Mouse (Mus musculus): ENCODE results near the gene Zbtb43.

The Zbtb43 gene

DNA sequence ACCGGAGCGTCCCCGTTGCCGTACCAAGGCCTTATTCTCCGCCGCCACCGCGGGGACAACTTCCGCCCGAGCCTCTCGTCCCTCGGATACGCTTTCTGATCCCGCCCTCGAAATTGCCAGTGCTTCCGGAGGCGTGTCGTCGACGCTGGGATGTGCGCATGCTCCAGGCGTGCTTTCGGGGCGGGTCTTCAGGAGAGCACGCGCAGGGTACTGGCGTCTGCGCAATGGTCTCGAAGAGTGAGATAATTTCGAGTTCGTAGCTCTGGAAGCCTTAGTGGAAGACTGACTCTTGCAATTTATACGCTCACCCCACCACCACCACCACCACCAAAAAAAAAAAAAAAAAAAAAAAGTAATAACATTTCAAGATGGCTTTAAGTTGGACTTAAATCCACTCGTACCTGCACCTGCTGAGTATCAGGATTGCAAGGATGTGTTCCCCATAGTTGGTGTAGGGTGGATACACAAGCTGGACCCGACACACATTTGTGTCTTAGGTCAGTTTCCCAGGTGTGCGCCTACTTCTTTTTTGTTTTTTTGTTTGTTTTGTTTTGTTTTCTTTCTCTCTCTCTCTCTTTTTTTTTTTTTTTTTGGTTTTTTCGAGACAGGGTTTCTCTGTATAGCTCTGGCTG lies at the start of gene Zbtb43:
Zbtb43 (minus strand) TSS at position 94 of the 632 bp plus-strand sequence.
- peak; percentile 94 for DNase-seq (ENCODE audit: low read depth, low spot score)

DNA sequence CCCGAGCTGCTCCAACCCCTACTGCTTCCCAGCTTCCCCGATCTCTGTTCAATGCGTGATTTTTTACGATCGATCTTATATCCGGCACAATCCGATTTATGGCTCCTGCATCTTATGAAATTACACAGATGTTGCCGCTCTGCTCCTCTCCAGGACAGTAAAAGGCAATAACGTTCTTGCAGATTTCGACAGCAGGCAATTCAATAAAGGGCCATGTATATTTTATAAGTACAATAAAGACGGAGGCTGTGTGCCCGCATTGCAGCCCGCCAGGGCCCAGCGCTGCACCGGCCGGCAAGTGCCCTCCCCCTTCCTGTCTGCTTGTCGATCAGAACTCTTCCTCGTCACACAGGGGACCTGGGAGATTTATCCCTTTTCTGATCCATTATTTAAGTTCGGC lies 47.5 kb upstream of the Zbtb43 start:
- DNase-seq (ENCODE audit: low read depth, low spot score): no peak

DNA sequence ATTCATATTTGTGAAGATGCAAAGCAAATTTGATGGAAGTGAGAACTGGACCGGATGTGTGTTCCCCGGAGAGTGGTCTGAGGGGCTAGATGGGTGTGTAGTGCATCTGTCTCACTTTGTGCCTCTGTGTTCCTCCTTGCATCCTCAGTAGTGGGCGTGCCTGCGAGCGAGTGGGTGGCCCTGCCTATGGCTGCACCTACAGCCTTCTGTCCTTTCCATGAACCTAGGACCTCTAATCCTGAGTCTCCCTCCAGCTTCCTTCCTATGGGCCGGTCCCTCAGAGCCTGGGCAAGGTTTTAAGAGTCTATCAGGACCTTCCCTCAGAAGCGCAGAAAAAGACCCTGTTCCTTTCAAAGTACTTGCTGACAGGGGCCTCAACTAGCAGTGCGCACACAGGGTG lies 47.1 kb upstream of the Zbtb43 start:
- DNase-seq (ENCODE audit: low read depth, low spot score): no peak

DNA sequence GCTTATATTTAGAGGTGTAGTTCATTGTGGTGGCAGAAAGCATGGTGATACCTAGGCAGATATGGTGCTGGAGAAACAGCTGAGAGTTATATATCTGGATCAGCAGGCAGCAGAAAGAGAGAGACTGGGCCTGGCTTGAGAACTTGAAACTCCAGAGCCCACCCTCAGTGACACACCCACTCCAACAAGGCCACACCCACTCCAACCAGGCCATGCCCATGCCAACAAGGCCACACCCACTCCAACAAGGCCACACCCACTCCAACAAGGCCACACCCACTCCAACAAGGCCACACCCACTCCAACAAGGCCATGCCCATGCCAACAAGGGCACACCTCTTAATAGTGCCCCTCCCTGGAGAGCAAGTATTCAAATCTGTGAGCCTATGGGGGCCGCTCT lies 42.4 kb upstream of the Zbtb43 start:
- no peak for DNase-seq (ENCODE audit: low read depth, low spot score)

DNA sequence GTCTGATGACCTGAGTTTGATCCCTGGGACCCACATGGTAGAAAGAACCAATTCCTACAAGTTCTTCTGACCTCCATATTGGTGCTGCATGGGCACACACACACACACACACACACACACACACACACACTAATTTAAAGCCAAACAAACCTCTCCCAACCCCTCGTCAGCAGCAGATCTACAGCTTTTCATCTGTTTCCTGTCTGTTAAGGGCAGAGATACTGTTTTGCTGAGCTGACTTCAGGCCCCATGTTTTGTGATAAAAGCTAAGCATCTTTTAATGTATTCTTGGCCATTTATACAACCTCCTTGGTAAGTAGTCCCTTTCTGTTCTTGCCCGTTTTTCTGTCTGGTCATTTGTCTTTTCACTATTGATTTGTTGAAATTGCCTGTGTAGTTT lies 34.2 kb upstream of the Zbtb43 start:
- no peak for DNase-seq (ENCODE audit: low read depth, low spot score)

DNA sequence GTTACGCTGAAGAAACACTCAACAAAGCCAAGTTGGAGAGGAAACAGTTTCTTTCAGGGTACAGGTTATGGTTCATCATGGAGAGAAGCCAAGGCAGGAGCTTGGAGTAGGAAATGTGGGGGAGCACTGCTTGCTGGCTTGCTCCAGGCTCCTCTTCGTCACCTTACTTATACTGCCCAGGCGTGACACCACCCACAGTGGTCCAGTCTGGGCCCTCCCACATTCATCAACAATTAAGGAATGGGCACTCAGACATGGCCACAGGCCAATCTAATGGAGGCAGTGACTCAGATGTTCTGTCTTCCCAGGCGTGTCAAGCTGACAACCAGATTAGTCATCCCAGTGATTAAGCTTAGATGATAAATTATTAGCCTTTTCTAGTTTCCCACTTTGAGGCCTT lies 29.9 kb upstream of the Zbtb43 start:
- DNase-seq (ENCODE audit: low read depth, low spot score): peak; percentile 74

DNA sequence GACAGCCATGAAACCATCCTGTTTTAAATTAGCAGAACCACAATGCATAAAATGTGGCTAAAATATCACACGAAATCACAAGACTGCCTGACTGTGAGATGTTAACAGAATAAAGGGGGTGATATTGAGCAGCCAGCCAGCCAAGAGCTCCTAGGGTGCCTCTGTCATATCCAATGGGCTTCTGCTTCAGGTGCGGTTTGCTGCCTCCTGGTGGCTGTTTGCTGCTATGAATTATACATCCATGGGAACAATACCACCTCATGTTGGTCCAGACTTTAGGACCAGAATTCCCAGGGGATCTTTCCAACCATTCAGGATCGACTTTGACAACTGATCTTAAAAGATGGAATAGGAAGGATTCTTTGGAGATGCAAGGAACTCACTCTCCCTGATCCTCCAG lies 27.3 kb upstream of the Zbtb43 start:
- DNase-seq (ENCODE audit: low read depth, low spot score): no peak

DNA sequence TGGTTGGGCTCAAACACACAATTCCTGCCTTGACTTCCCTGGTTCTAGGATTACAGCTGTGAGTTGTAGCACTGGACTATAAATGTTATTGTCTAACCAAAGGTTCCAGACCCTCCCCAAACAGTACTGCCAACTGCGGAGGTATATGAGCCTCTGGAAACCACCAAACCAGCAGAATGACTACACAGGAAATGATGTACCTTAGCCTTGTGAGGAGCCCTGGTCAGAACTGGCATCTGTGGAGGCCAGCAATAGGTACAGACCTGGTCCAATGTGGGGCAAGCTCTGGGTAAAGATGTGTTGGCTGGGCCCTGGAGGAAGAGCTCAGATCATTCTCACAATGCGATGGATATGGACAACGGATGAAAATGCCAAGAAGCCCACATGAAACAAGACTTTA lies 23.7 kb upstream of the Zbtb43 start:
- no peak for DNase-seq (ENCODE audit: low read depth, low spot score)

DNA sequence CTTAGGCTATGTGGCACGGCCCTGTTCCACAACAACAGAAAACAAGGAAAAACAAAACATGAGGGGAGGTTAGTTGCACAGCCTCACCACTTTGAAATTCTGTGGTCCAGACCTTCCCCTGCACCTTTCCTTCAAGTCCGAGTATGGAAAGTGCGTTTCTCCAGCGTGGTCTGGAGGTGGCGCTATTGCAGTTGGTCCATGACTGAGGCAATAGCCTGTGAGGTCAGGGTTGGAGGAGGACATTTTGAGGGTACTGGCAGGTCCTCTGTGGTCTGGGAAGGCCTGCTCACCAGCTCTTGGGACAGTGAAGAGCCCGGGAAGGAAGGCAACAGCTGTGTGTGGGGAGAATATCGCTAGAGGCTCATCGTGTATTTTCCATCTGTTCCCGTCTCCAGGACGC lies 21.2 kb upstream of the Zbtb43 start:
- no peak for DNase-seq (ENCODE audit: low read depth, low spot score)

DNA sequence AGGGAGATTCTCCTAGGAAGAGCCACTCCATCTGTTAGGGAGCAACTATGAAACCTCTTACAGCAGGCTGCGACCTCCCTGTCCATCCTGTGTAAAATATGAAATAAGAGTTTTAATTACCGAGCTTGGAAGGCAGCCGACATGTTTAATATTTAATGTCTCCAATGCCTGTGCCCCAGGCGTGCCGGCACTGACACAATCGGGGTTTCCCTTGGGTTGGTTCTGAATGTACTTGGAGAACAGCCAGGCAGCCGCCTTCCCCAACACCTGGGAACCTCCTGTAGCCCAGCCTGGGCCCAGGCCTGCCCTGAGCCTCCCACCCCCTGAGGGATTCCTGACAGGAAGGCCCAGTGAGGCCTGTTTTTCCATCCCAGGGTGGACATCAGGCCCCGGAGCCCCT lies 19.0 kb upstream of the Zbtb43 start:
- DNase-seq (ENCODE audit: low read depth, low spot score): no peak

DNA sequence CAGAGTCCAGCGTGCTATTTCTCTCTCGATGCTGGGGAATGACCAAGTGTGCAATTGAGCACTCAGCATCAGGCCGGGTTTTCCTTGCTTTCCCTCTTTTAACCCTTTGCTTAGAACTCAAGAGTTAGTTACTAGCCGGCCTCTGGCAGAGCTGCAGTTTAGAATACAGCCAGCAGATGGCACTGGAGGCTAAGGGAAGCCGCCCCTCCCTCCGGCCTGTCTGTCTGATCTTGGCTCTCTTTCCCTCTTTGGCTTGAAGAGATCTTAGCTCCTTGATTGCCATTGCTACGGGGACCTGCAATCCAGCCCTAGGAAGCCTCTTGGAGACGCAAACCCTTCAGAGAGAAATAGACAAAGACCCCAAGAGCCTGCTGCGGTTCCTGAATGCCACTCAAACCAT lies 18.5 kb upstream of the Zbtb43 start:
- DNase-seq (ENCODE audit: low read depth, low spot score): peak; percentile 85

DNA sequence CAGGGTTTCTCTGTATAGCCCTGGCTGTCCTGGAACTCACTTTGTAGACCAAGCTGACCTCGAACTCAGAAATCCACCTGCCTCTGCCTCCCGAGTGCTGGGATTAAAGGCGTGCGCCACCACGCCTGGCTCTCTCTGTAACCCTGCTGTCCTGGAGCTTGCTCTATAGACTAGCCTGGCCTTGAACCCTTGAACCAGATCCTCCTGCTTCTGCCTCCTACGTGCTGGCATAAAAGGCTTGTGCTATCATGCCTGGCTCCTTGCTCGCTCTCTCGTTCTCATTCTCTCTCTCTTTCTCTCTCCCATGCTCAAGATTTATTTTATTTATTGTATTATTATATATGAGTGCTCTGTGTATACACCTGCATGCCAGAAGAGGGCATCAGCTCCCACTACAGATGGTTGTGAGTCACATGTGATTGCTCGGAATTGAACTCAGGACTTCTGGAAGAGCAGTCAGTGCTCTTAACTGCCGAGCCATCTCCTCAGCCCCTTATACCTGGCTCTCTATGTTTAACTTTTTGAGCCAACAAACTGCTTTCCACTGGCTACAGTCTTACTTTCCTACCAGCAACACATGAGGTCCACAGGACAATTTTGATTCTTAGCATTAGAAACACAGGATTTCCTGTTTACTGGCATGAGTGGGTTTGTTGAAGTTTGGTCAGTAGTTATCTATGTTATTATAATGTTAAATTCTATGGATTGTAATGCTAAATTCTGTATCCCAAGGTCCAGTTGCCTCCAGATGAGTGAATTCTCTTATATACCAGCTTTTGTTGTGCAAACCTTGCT lies 9.8 kb upstream of the Zbtb43 start:
- no peak for DNase-seq (ENCODE audit: low read depth, low spot score)

DNA sequence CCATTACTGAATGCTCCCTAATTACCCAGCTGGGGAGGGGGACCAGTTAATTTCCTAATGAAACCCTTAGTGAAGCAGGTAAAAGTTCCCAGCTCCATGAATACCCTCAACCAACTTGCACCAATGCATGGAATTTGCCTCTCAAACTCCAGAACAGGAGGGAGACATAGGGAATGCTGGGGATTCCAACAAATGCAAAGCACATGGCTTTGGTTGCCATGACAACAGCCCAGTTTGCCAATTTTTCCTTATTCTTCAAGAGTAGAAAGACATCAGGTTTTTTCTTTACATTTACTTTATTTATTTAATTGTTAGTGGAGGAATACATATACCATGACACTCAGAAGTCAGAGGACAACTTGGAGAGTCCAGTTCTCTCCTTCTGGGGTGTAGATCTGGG lies 7.6 kb upstream of the Zbtb43 start:
- DNase-seq (ENCODE audit: low read depth, low spot score): peak; percentile 30

DNA sequence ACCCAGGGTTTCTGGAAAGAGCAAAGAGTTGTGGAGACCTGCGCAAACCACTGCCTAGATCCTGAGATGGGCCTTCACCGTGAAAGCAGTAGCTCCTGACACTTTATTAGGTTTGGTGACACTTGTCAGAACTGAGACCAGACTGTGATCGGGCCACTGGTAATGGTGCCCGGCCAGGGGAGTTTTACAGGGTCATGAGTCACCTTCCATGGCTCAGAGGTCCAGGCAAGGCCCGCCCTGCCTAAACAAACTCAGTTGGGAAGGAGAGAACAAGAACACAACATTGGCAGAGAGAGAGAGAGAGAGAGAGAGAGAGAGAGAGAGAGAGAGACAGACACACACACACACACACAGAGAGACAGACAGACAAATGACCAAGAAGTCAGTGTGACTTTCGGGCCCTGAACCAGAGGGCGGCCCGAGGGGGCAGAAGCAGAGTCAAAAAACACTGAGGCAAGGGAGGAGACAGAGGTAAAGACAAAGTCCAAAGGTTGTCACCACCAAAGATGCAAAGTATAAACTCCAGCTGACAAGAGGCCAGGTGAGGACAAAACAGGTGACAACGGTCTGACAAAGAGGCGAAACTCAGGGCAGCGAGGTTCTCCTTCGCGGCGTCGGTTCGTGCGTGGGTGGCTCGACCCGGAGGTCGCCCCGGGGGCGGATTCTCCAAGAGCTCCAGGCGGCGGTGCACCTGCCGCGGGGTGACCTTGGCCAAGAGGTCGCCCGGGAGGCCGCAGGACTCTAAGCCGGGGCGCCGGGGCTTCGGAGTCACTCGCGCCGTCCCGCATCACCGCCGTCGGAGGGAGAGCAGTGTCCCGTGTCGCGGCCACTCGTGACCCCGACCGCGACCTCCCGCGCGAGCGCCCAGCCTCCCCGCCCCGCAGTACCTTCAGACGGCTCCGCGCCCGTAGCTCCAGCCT lies 553 bp downstream of the Zbtb43 start:
- peak; percentile 64 for DNase-seq (ENCODE audit: low read depth, low spot score)

DNA sequence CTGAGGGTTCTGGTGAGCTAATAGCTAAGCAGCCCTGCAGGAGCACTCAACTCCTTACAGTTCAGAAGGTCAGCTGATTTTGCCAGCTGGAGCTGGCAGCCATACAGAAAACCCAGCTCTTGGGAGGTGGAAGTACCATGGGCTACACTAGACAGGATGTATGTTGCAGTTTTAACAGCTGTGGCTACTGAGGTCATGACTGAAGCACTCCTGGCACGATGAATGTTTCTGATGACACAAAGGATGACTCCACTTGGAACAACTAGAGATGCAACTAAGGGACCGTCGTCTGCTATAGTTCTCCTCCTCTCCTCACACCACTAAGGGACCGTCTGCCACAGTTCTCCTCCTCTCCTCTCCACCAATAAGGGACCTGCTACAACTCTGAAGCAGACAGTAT lies 2.4 kb downstream of the Zbtb43 start:
- DNase-seq (ENCODE audit: low read depth, low spot score): peak; percentile 88

DNA sequence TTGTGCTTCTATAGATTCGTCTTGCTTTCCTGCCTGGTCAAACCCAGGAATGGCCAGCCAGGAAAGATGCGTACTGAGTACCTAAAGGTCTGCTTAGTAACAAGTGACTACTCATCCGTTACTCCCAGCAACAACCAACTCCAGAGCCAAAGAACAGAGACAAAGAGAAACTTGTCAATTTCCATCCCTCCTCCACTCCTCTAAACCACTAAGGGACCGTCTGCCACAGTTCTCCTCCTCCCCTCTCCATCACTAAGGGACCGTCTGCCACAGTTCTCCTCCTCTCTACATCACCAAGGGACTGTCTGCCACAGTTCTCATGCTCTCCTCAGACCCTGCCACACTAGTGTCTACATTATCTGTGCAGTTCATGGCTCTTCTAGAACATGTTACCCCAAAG lies 3.1 kb downstream of the Zbtb43 start:
- no peak for DNase-seq (ENCODE audit: low read depth, low spot score)

DNA sequence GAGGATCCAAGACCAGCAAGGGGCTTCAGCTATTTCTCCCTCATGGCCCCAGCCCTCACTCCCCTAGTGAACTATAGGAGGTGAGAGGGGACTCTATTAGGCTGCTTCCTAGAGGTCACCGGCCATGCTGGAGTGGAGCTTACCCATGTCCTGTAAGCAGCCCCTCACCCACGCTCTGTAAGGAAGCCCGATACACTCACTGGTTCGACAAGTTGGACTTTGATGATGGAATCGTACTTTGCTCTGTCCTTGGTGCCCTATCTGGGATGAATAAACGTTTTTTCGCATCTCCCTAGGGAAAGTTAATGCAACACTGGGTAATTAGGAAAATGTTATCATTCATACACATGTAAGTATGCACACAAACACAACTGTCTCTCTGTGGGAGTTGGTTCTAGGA lies 6.3 kb downstream of the Zbtb43 start:
- no peak for DNase-seq (ENCODE audit: low read depth, low spot score)

DNA sequence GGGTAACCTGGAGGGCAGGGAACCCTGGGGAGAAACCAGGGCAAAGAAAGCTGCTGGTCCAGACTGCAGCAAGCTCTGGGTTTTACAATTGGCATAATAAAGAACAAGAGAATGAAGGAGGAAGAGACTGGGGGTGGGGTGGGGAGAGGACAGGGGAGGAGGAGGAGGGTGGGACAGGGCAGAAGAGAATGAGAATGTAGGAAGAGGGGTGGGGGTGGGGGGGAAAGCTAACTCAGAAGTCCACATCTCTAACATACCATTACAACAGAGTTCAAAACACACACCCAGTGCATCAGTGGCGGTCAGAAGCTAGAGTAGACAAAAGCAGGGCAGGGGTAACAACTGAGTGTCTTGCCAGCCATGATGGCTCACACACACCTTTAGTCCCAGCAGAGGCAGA lies 7.3 kb downstream of the Zbtb43 start:
- DNase-seq (ENCODE audit: low read depth, low spot score): no peak

DNA sequence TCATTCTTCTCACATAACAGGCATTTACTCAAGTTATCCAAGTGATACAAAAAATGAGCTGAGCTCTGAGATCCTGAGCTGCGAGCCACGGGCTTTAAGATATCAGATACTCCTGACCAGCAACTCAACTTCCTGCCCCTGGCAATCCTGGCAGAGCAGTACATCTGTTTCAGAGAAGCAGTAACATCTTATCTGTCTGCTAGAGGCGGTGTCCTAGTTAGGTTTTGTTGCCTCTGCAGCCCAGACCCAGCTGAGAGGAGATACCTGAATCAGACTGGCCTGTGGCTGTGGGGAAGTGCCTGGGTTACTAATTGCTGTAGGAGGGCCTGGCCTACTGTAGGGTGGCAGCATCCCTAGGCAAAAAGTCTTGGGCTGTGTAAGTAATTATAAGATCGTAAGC lies 8.7 kb downstream of the Zbtb43 start:
- DNase-seq (ENCODE audit: low read depth, low spot score): no peak

DNA sequence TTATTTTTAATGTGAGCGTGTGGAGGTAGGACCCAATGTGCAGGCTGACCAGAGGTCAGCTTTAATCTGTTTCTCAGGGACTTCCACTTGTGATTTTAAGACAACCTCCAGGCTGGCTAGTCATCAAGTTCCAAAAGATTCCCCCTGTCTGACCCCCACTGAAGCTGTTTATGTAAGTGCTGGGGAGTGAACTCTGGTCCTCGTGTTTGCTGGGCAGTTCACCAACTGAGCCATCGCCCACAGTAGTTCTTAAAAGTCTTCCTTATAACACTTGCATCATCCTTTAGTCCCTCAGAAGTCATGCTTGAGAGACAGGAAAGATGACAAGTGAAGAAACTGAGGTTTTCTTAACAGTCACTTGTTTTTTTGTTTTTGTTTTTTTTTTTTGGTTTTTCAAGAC lies 11.7 kb downstream of the Zbtb43 start:
- no peak for DNase-seq (ENCODE audit: low read depth, low spot score)

DNA sequence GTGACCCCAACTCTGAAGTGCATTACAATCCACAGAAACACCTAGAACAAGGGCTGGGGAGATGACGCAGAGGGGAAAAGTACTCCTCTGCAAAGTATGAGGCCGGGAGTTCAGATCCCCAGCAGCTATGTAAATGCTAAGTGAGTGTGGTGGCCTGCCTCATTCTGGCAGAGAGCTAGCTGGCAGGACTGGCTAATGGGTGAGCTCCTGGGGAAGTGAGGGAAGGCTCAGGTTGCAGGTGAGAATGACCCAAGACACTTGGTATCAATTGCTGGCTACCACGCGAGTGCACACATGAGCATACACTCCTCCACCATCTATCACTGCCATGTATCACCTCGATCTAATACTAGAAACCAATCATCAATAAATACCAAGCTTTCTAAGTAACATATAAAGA lies 12.1 kb downstream of the Zbtb43 start:
- no peak for DNase-seq (ENCODE audit: low read depth, low spot score)

DNA sequence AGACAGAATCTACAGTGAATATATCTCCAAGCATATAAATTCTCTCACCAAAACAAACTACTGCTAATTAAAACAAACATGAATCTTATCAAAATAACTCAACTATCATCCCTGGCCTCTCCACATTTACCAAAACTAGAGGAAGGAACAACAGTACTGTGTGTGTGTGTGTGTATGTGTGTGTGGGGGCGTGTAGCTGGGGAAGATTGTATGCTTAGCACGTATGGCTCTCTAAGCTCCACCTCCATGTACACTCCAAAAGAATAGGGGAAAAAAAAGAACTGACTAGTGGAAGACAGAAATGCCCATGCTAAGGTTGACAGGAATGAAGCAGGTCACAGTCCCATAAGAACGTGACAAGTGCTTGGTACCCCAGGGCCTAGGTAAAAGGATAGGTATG lies 13.0 kb downstream of the Zbtb43 start:
- DNase-seq (ENCODE audit: low read depth, low spot score): no peak
